Mouse (Mus musculus) liver, adult 2 months (tissue): Measurements from ENCODE around the gene Bhlhe23. TPM values are rescaled to one million over a fixed set of nuclear protein-coding genes. Genes with fewer than 3 reads are reported as not detected.

Experiments
- DNase-seq: peaks from one replicate; pipeline ENCODE4 v3.0.0-alpha.2; 2011; ENCODE audit warnings: low read depth, low spot score; ENCODE audit errors: extremely low read depth
- H3K27ac ChIP-seq: fragments of 200-500 bp; replicated peaks from 2 replicates; pipeline ENCODE4 v1.5.1; 2012; ENCODE audit warnings: low read depth, mild to moderate bottlenecking, control low read depth, inconsistent platforms, low read length; ENCODE audit not compliant: insufficient read depth
- H3K27me3 ChIP-seq: fragments of 200-500 bp; 2 replicates; pipeline ENCODE4 v1.6.1; 2012; ENCODE audit warnings: mild to moderate bottlenecking, moderate library complexity, low read length, inconsistent platforms; ENCODE audit not compliant: control insufficient read depth, insufficient read depth
- H3K36me3 ChIP-seq: fragments of 200-500 bp; 2 replicates; pipeline ENCODE4 v1.6.1; 2012; ENCODE audit warnings: low read length, inconsistent platforms; ENCODE audit not compliant: control insufficient read depth, insufficient read depth
- H3K4me1 ChIP-seq: fragments of 200-500 bp; 2 replicates; pipeline ENCODE4 v1.6.1; 2011; ENCODE audit warnings: low read length; ENCODE audit not compliant: control insufficient read depth, insufficient read depth
- H3K4me3 ChIP-seq: fragments of 200-500 bp; 2 replicates; pipeline ENCODE4 v1.5.1; 2011; ENCODE audit warnings: low read depth, mild to moderate bottlenecking, control low read depth, low read length, moderate library complexity; ENCODE audit not compliant: insufficient read depth
- H3K79me2 ChIP-seq: fragments of 200-500 bp; 2 replicates; pipeline ENCODE4 v1.6.1; 2012; ENCODE audit warnings: inconsistent platforms, mild to moderate bottlenecking, low read length, moderate library complexity; ENCODE audit not compliant: control insufficient read depth, insufficient read depth
- H3K9ac ChIP-seq: fragments of 200-500 bp; 2 replicates; pipeline ENCODE4 v1.6.1; 2012; ENCODE audit warnings: low read depth, mild to moderate bottlenecking, control low read depth, inconsistent platforms, low read length
- CTCF ChIP-seq: fragments of 200-500 bp; IDR thresholded peaks from 2 replicates; pipeline ENCODE4 v1.5.1; 2011; ENCODE audit warnings: low read depth, low read length, control low read depth
- POLR2A ChIP-seq: fragments of 200-500 bp; IDR thresholded peaks from 2 replicates; pipeline ENCODE4 v1.6.1; 2011; ENCODE audit warnings: low read length, control low read depth; ENCODE audit not compliant: insufficient read depth; ENCODE audit errors: extremely low read depth
- WGBS: fragments of 180-500 bp; shearing (Covaris S2); methylation state at CpG from one replicate; pipeline ENCODE4 v1.1.7; 2018; 5-methylcytosine and 5-hydroxymethylcytosine counted together
- polyA plus RNA-seq: library from polyadenylated mRNA; depleted of rRNA; stranded (reverse); fragments of >200 nt; gene quantifications from 2 replicates; pipeline ENCODE4 v1.2.3, GENCODE M21; 2012
- total RNA-seq: library from RNA; depleted of rRNA; stranded (reverse); fragments of >200 nt; gene quantifications from 2 replicates; pipeline ENCODE4 v1.2.3, GENCODE M21; 2014

Gene Bhlhe23
- total and polyA plus RNA-seq, 2 experiments = not detected

DNA sequence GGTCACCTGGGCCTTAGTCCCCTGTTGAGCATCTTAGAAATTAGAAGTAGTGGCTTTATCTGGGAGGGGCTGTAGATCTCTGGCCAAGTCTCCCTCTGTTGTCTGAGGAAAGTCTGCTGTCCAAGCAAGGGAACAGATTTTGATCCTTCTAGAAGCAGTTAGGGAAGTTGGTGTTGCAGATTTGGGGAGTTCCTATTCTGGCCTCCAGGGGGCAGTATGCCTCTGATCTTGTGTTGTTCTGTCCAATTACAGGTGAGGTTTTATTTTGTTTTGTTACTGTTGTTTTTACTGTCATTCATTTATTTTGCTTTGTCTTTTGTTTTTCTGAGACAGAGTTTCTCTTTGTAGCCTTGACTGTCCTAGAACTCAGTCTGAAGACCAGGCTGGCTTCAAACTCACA, 10.0 kb upstream of the Bhlhe23 start:
- Histone ChIP-seq H3K4me1 (peaks cover 17% of the 10 kb centered on the region), H3K36me3 (no peaks in the 10 kb centered on the region), H3K27me3 (no peaks in the 10 kb centered on the region), H3K27ac (no peak overlapping the region), H3K79me2 (no peaks in the 10 kb centered on the region), H3K4me3 (no peak overlapping the region), H3K9ac (no peak overlapping the region)
- TF ChIP-seq POLR2A (no peak), CTCF (peak; percentile 26)
- peak; percentile 45 for DNase-seq

DNA sequence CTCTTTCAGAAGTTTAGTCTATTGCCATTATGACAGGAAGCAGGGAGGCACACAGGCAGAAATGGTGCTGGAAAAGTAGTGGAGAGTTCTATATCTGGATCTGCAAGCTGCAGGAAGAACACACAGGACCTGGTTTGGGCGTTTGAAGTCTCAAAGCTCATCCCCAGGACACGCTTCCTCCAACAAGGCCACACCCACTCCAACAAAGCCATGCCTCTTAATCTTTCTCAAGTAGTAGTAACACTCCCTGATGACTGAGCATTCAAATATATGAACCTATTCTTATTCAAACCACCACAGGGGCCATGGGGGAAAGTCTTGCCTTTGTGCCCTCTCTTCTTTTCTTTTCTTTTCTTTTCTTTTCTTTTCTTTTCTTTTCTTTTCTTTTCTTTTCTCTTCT, 3.6 kb upstream of the Bhlhe23 start:
- Histone ChIP-seq H3K4me3 (no peak overlapping the region), H3K4me1 (no peaks in the 10 kb centered on the region), H3K9ac (no peak overlapping the region), H3K79me2 (no peaks in the 10 kb centered on the region), H3K27ac (no peak overlapping the region), H3K27me3 (peaks cover 9% of the 10 kb centered on the region), H3K36me3 (no peaks in the 10 kb centered on the region)
- no peak for DNase-seq
- WGBS = 17% methylated on average over 2 of the region's 2 CpGs
- TF ChIP-seq CTCF (no peak), POLR2A (no peak)

DNA sequence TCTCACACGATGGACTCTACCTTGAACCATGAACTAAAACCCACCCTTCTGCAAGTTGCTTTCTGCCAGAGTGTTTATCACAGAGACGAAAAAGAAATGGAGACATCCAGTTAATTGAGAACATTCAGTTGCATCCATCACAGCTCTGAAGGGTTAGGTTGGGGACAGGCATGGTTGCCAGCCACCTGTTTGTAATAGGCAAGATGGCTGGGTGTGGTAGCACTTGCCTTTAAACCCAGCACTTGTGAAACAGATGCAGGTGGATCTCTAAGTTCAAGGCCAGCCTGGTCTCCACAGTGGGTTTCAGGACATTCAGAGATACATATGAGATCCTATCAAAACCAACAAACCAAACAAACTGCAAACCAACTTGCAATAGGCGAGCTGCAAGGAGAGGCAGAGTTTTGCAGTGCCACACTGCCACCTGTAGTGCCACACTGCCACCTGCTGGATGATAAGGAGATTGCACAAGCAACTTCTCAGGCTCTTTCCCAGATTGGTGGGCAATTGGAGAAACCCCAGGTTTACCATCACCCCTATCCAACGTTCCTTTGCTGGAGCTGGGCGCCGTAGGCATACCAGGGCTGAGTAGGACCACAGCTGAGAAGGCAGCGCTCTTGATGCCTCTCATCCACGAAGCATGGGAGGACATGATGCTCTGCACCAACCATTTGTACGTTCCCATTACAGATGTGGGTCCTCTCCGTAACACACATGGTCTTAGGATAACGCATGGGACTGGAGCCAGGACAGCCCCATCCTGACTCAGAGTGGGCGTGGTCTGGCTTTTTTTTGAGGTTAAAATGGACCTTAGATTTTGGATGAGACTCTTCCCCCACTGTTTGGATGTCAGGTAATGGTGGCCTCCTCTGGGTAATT, 2.8 kb upstream of the Bhlhe23 start:
- 19% methylated on average over 12 of the region's 12 CpGs for WGBS
- Histone ChIP-seq H3K4me1 (no peaks in the 10 kb centered on the region), H3K27ac (no peak overlapping the region), H3K9ac (no peak overlapping the region), H3K4me3 (no peak overlapping the region), H3K79me2 (no peaks in the 10 kb centered on the region), H3K27me3 (peaks cover 11% of the 10 kb centered on the region), H3K36me3 (no peaks in the 10 kb centered on the region)
- peak; percentile 94 for TF ChIP-seq CTCF
- TF ChIP-seq POLR2A = no peak
- peak; percentile 24 for DNase-seq

DNA sequence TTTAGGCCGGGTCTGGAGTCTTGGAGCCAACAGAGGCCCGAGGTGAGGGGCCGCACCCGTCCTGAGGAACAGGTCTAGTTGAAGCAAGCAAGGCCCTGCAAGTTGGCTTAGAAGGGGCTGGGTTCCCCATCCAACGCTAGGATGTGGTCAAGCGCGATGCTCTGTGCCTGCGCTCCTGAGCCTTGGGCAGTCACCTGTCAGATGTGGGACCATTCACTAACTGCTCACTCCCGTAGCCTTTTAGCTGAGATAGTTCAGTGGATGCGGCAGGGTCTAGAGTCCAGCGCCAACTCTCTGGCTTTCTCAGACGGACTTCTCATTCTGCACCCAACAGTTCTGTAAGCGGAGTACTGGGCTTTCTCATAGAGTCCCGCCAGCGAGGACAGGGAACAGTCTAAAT, 1.1 kb downstream of the Bhlhe23 start:
- Histone ChIP-seq H3K4me1 (no peaks in the 10 kb centered on the region), H3K27me3 (peaks cover 17% of the 10 kb centered on the region), H3K9ac (no peak overlapping the region), H3K4me3 (no peak overlapping the region), H3K27ac (no peak overlapping the region), H3K36me3 (no peaks in the 10 kb centered on the region), H3K79me2 (no peaks in the 10 kb centered on the region)
- DNase-seq = no peak
- 4% methylated on average over 15 of the region's 15 CpGs for WGBS
- TF ChIP-seq CTCF (no peak), POLR2A (no peak)

DNA sequence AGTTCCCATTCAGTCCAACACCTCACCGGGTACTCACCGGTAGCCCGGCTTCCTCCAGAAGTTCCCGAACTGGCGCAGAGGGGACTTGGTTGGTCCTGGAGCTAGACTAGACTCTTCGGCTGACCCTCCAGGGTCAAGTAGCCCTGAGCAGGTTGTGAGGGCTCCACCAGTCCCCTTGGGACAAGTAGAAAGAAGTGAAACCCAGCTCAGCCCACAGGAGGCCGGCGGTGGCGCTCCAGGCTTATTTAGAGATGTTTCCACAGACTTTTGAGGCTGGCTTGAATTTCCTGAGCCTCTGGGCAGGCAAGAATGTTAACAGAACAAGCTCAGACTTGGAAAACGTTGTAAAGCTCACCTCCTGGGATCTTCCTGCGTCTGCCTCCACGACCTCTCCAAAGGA, 1.5 kb downstream of the Bhlhe23 start:
- H3K36me3 ChIP-seq = no peaks in the 10 kb centered on the region
- peaks cover 17% of the 10 kb centered on the region for H3K27me3 ChIP-seq
- no peak overlapping the region for H3K27ac ChIP-seq
- TF ChIP-seq POLR2A = no peak
- no peak for TF ChIP-seq CTCF
- H3K4me1 ChIP-seq = no peaks in the 10 kb centered on the region
- H3K4me3 ChIP-seq = no peak overlapping the region
- H3K79me2 ChIP-seq = no peaks in the 10 kb centered on the region
- DNase-seq = no peak
- H3K9ac ChIP-seq = no peak overlapping the region
- WGBS = 10% methylated on average over 12 of the region's 12 CpGs

DNA sequence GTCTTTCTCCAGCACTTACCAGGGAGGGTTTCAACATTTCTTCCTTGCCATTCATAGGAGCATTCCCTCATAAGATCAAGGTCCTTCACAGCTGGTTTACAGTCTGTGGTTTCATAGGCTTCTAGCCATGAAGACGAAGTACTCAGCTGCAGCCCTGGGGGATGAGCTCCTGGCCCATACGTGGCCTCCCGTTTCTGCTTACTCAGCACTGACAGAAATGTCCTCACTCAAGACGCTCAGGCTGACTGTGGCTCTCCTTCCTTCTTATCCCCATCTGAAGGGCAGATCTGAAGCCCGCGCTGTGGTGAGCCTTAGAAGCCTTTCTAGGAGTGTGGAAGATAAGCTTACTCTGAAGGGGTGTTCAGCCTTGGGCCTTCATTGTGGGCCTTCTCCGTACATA, 11.0 kb downstream of the Bhlhe23 start:
- Histone ChIP-seq H3K36me3 (no peaks in the 10 kb centered on the region), H3K4me3 (no peak overlapping the region), H3K4me1 (no peaks in the 10 kb centered on the region), H3K79me2 (no peaks in the 10 kb centered on the region), H3K27ac (no peak overlapping the region), H3K9ac (no peak overlapping the region), H3K27me3 (no peaks in the 10 kb centered on the region)
- 74% methylated on average over 7 of the region's 7 CpGs for WGBS
- TF ChIP-seq POLR2A (no peak), CTCF (no peak)
- no peak for DNase-seq
